In genomic region chr15:59232290-59232689, GRCm38 (mm10) we compare ENCODE assay signal across 13 mouse cellular contexts.
"Had no signal": no experiment of that assay in that cellular context is flagged by ENCODE, and none has a peak within 500 bp of the region (broad histone marks: within the 10 kb centered on the region; RNA-seq: fewer than 3 reads in every experiment).

No protein-coding gene starts in this region.

- H3K4me3 ChIP-seq: limb, embryonic 15.5 days; liver, embryonic 12.5 days; midbrain, embryonic 10.5 days; myocyte; neural tube, embryonic 15.5 days had no signal

- H3K27ac ChIP-seq: limb, embryonic 15.5 days; liver, embryonic 12.5 days; midbrain, embryonic 10.5 days; neural tube, embryonic 15.5 days; stomach, postnatal 0 days had no signal

- H3K36me3 ChIP-seq: limb, embryonic 15.5 days; liver, embryonic 12.5 days; midbrain, embryonic 10.5 days; neural tube, embryonic 15.5 days had no signal

- H3K9ac ChIP-seq: limb, embryonic 15.5 days; liver, embryonic 12.5 days; lung, embryonic 14.5 days; neural tube, embryonic 15.5 days had no signal

- ATAC-seq: liver, embryonic 12.5 days had no signal

- H3K27me3 ChIP-seq: limb, embryonic 15.5 days; liver, embryonic 12.5 days; neural tube, embryonic 15.5 days had no signal

- H3K4me2 ChIP-seq: limb, embryonic 15.5 days; liver, embryonic 12.5 days; lung, embryonic 14.5 days; neural tube, embryonic 15.5 days had no signal

- H3K9me3 ChIP-seq: limb, embryonic 15.5 days; liver, embryonic 12.5 days; midbrain, embryonic 10.5 days; neural tube, embryonic 15.5 days had no signal

- H3K4me1 ChIP-seq: limb, embryonic 15.5 days; liver, embryonic 12.5 days; midbrain, embryonic 10.5 days; neural tube, embryonic 15.5 days had no signal

- DNase-seq: layer of hippocampus, adult 9-11 months; layer of hippocampus, postnatal 36 days; lung, embryonic 14.5 days; lung, postnatal 10 days; lung, postnatal 4 days; midbrain, embryonic 14.5 days; thymus, postnatal 4 days had no signal
